Mouse (Mus musculus) kidney, postnatal 25 days (tissue): ENCODE data around the gene Iqsec1.
A peak's percentile ranks its signal among the peaks of the same experiment; 100 is the strongest.

Source experiments
- DNase-seq, 2 experiments: peaks; one replicate each; pipeline ENCODE4 v3.0.0; 2021; ENCODE audit warnings: mixed read lengths in 2 of 2

Gene Iqsec1

GRCm38 (mm10) chr6:90887024-90887775, 101.3 kb downstream of the Iqsec1 start:
- DNase-seq: peak in 1 of 2 experiments; percentile 18

GRCm38 (mm10) chr6:90885626-90886025, 102.9 kb downstream of the Iqsec1 start:
- DNase-seq: no peak

GRCm38 (mm10) chr6:90884631-90885030, 103.9 kb downstream of the Iqsec1 start:
- peak; percentile 14 to 38 for DNase-seq

- DNase-seq: no peak
Measured at GRCm38 (mm10) chr6:90880975-90881374, 107.5 kb downstream of the Iqsec1 start.

- no peak for DNase-seq
Measured at GRCm38 (mm10) chr6:90880404-90880803, 108.1 kb downstream of the Iqsec1 start.

DNA sequence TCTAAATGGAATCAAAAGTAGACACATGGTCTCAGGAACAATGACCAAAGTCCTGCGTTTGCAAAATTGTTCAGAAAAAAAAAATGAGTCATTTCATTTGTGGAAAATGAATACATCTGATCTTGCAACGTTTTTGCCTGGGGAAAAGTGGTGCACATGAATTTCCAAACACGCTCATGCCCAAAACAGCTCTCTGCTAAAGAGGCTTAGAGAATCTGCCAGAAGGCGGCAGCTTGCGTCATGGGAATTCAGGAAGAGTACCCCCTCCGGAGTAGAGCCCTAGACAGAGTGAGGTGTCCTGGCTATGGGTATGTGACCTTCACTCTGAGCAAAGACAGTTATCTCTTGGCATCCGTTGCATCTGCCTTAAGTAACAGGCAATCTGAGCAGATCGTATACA, 116.9 kb downstream of the Iqsec1 start:
- DNase-seq: no peak

DNA sequence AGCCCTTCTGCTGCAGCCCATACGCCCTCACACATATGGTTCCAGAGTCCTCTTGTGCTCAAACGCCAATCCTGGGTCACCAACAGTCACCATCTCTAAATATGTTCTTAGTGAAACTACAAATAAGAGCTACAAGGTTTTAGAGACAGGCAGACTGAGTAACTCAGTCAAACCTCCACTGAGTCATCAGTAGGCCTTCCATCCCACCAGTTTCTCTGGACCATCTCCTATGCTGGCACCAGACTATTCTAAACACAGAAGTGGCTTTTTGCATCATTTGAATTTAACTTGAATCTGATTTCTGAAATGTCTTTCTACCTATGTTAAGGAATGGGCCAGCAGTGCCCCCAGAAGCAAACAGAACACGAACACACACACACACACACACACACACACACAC, 120.5 kb downstream of the Iqsec1 start:
- no peak for DNase-seq

GRCm38 (mm10) chr6:90861370-90861769, 127.1 kb downstream of the Iqsec1 start:
- no peak for DNase-seq

- no peak for DNase-seq
Measured at GRCm38 (mm10) chr6:90857844-90858243, 130.6 kb downstream of the Iqsec1 start.

DNA sequence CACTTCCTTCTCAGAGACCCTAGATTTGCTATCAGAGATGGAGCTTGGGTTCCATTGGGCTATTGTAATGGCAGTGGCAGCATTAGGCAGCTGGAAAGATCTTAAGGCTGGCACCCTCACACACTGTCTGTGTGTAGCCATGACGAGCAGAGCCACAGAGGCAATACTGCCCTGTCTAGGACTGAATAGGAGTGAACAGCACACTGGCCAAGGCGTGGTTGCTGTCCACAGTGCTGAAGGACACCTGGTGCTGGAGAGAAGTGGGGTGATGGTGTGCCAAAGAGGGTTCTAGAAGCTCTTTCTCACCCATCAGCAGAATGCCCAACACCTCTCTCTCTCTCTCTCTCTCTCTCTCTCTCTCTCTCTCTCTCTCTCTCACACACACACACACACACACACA, 136.1 kb downstream of the Iqsec1 start:
- peak in 1 of 2 experiments; percentile 30 for DNase-seq

GRCm38 (mm10) chr6:90848068-90848467, 140.4 kb downstream of the Iqsec1 start:
- peak in 1 of 2 experiments; percentile 43 for DNase-seq

DNA sequence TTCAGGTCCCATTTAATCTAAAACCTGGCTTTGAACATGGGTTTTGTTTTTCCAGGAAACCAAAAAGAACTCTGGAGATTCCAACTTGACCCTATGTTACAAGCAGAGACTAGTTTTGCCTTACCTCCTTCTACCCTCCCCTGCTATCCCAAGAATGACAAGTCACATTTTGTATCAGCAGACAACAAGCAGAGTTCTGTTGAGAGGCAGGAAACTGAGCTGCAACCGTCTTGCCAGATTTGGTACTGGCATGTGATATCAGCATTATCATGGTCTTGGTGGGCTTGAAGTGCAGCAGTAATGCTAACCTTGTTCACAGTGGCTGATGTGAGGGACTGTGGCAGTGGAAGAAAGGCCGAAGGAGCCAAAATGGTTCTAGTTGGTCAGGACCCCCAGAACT, 141.0 kb downstream of the Iqsec1 start:
- no peak for DNase-seq

- peak in 1 of 2 experiments; percentile 3 for DNase-seq
Measured at GRCm38 (mm10) chr6:90839972-90840371, 148.5 kb downstream of the Iqsec1 start.

GRCm38 (mm10) chr6:90836749-90837148, 151.7 kb downstream of the Iqsec1 start:
- peak in 1 of 2 experiments; percentile 19 for DNase-seq

- no peak for DNase-seq
Measured at GRCm38 (mm10) chr6:90829536-90829935, 158.9 kb downstream of the Iqsec1 start.

DNA sequence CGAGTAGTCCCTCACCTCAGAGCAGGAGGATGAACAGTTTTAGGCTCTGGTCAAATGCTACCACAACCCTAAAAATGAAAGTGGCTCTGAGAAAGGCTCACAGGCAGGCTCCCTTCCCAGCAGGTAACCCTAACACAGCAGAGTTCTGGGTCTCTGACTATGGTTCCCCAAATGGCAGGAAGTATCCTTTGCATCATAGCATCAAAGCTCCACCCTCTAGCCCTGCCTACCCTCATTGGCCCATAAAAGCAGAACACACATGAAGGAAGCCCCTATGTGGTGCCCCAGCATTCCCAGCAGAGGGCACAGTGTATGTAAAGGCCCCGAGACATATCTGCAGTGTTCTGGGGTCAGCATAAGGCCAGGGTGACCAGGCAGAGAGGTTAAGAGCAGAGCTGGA, 163.4 kb downstream of the Iqsec1 start:
- no peak for DNase-seq

GRCm38 (mm10) chr6:90823322-90823721, 165.2 kb downstream of the Iqsec1 start:
- peak in 1 of 2 experiments; percentile 19 for DNase-seq

GRCm38 (mm10) chr6:90821916-90822602, 166.4 kb downstream of the Iqsec1 start:
- no peak for DNase-seq

DNA sequence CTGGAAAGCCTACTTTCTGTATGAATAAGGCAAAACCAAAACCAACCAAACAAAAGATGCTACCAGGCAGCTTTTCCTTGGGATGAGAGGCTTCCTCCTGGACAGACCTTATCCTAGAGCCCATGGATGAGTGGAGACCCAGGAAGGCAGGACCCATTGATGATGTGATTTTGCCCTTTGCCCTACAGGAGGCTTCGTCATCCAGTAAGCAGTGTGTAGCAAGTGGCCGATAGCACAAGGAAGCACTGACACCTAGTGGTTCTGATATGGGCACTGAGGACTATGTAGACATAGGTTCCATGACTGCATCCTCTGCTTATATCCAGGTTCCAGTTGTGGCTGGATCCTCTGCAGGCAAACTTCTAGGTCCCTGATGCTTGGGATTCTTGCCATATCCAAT, 168.6 kb downstream of the Iqsec1 start:
- no peak for DNase-seq

- DNase-seq: peak; percentile 53 to 76
Measured at GRCm38 (mm10) chr6:90818956-90819355, 169.5 kb downstream of the Iqsec1 start.

DNA sequence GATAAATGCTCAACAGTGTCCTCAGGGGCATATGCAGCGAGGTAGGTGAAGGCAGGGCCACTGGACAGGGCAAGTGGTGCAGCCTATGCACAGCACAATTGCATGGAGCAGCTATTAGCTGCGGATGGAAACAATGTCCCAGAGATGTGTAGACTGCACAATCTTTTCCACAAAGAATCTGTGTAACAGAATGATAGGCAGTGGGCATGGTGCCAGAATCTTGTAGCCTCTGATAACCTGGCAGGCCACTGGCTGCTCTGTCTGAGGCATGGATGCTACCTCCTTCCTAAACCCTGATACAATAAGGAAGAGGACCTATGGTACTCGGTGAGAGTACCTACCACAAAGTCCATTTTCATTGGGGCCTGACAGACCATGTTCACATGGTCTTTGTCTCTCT, 171.9 kb downstream of the Iqsec1 start:
- DNase-seq: no peak

DNA sequence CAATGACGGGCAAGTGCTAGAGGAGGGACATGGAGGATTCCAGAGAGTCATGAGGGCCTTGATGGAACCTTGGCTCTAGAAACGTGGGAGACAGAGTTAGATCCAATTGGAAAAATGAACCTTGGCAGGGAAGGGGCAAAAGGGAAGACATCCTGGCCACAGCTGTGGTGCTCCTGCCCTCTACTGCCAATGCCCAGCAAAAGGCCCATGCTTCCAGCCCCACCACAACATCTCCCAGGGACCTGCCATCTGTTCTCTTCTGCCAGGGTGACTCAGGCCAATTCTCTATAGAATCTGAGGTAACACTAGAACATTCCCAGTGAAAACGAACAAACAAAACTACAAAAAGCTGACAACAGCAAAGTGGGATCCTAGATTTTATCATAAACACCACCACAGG, 173.1 kb downstream of the Iqsec1 start:
- DNase-seq: no peak

DNA sequence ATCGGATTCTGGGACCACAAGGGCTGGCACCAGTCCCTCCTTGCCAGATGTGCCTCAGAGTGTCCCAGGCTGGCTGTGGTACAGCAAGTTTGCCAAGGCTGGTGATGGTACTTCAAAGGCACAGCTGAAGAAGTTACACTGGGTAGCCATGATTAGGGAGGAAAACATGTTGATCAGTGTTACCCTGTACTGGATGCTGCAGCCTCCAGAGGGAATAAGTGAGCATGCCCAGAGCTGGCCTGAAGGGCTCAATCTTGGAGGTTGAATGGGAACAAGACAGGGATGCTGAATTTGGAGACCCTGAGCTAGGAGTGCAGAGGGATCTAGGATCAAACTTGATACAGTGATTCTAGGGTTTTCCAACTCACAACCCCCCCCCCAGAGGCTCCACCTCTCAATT, 175.0 kb downstream of the Iqsec1 start:
- DNase-seq: no peak

- no peak for DNase-seq
Measured at GRCm38 (mm10) chr6:90812584-90812983, 175.9 kb downstream of the Iqsec1 start.
